Mouse (Mus musculus) kidney, adult 2 months (tissue): ENCODE measurements around the gene Myo1b.

Experiments
- CTCF ChIP-seq: fragments of 200-500 bp; conservative IDR thresholded peaks from 2 replicates; pipeline ENCODE4 v1.5.1; 2011; ENCODE audit warnings: low read depth, mild to moderate bottlenecking, control low read depth, low read length, moderate library complexity, mixed read lengths; ENCODE audit not compliant: insufficient read depth, insufficient read length
- POLR2A ChIP-seq: fragments of 200-500 bp; IDR thresholded peaks from one replicate; pipeline ENCODE4 v1.6.1; 2011; ENCODE audit warnings: low read depth, low read length, control low read depth

GRCm38 (mm10) chr1:51740626-51741231 lies 175.1 kb downstream of the Myo1b start:
- TF ChIP-seq POLR2A (no peak), CTCF (no peak)
